Mouse (Mus musculus): ENCODE results near the gene Rbm3. TPM values are rescaled to one million over a fixed set of nuclear protein-coding genes. Genes with fewer than 3 reads are reported as not detected.
"Not testable (repeated sequence)": the region's sequence is repeated elsewhere in the genome, so short reads cannot be mapped to it uniquely, and the experiment has no call there.

The Rbm3 gene
- total RNA-seq, 2 experiments from 2014 or later = 86.0 to 124 TPM

DNA sequence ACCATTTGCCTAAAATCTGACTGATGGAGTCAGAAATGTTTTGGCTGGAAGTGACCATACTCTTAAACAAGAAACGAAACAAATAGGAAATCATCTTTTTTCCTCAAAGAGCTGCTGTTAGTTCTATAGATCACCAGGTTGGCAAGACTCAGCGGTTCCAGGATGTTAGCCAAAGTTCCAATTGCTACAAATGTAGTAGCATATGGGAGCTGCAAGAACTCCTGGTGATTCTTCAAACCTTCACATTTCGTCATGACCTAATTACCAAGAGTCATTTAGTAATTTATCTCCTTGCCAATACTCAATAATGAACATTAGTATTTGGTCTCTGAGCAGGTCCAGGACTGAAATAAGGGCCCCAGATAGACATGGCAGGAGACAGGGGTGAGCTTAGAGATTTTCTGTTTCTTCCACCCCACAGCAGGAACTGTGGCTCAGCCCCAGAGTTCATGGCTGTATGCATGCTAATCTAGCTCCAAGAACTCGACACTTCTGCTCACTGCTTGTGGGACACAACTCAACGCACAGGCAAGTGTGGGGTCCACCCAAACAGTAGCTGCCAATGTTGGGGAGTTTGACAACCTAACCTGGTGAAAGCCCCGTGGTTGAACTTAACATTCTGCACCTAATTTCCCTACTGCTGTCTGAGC is 21.7 kb downstream of the Rbm3 start:
- TF ChIP-seq CTCF (IDR thresholded peaks at IDR 0.05) = no peak
- no peak for DNase-seq (ENCODE audit: extremely low spot score in 1 of 2, low spot score in 2 of 2)
- intact Hi-C loops (cut with DNase I) = no loop called here
- Histone ChIP-seq H3K4me3 (no peak overlapping the region), H3K27ac (no peak overlapping the region)

DNA sequence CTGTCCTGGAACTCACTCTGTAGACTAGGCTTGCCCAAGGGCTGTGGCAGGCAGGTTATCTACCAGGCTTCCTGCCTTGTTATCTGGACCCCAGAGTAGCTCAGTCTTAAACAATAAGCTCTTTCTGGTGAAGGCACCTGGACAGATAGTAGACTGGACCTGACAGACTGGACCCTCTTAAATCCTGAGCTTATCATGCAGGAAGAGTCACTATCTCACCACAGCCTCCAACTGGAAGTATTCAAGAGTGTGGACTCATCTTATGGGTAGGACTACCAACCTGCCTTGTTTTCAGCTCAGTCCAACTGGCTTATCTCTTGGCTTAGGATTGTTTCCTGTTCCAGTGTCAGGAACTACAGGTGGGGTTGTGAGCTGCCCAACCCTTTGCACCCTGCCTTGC is 28.4 kb downstream of the Rbm3 start:
- no peak for TF ChIP-seq CTCF (IDR thresholded peaks at IDR 0.05)
- Histone ChIP-seq H3K4me3 (no peak overlapping the region), H3K27ac (no peak overlapping the region)
- no peak for DNase-seq (ENCODE audit: extremely low spot score in 1 of 2, low spot score in 2 of 2)
- intact Hi-C loops (cut with DNase I) = no loop called here

DNA sequence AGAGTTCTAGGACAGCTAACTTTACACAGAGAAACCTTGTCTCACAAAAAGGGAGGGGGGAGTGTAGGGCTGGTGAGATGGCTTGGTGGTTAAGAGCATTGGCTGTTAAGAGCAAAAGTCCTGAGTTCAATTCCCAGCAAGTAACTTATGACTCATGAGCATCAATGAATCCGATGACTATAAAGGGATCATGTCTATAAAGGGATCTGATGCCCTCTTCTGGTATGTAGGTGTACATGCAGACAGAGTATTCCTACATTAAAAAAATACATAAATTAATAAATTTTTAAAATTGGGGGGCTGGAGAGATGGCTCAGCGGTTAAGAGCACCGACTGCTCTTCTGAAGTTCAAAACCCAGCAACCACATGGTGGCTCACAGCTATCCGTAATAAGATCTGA is 30.4 kb downstream of the Rbm3 start:
- Histone ChIP-seq H3K27ac (no peak overlapping the region), H3K4me3 (no peak overlapping the region)
- DNase-seq (ENCODE audit: extremely low spot score in 1 of 2, low spot score in 2 of 2) = no peak
- TF ChIP-seq CTCF (IDR thresholded peaks at IDR 0.05) = peak; percentile 40
- intact Hi-C loops (cut with DNase I) = no loop called here

DNA sequence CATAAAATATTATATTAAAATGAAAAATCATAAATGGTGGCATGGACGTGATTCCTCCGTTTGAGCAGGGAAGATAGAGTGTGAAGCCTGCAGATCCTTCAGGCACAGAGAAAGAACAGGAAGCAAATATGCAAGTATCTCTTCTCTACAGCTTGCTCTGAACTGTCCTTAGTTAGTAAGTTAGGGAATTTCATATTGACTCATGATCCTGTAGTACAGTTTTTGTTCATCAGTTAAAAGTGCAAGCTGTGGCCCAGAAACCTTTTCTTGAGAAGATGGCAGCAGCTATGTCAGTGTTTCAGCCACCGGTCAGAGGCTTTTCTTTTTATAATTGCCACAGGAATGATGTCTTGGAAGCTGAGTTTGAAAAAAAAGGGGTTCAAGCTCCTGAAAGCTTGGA is 40.7 kb downstream of the Rbm3 start:
- DNase-seq (ENCODE audit: extremely low spot score in 1 of 2, low spot score in 2 of 2) = no peak
- intact Hi-C loops (cut with DNase I) = loop anchor here (10.0 kb wide), 1 partner anchor 190 kb away; the partner anchor contains the start of gene Pcsk1n
- no peak overlapping the region for H3K27ac ChIP-seq
- TF ChIP-seq CTCF (IDR thresholded peaks at IDR 0.05) = no peak
- no peak overlapping the region for H3K4me3 ChIP-seq

DNA sequence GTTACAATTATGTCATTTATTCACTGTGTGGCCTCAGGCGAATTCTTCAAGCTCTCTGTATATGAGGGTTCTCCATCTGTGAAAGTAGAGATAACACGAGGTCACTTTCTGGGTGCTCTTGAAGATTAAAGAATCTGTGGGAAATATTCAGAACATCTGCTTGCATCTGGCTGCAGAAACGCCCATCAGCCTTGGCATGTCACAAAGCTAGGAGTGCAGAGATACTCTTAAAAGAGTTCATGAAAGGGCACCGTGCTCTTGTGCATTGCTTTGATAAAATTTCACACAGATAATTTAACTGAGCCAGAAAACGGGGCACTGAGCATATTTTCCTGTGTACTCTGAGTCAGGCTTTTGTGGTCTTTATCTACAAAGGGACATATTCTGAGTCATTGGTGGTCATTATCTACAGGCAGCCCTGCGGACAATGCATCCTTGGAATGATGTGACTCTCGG is 43.4 kb downstream of the Rbm3 start:
- Histone ChIP-seq H3K4me3 (no peak overlapping the region), H3K27ac (no peak overlapping the region)
- DNase-seq (ENCODE audit: extremely low spot score in 1 of 2, low spot score in 2 of 2) = no peak
- intact Hi-C loops (cut with DNase I) = loop anchor here (10.0 kb wide), 1 partner anchor 187 kb away; the partner anchor contains the start of gene Pcsk1n
- TF ChIP-seq CTCF (IDR thresholded peaks at IDR 0.05) = no peak

DNA sequence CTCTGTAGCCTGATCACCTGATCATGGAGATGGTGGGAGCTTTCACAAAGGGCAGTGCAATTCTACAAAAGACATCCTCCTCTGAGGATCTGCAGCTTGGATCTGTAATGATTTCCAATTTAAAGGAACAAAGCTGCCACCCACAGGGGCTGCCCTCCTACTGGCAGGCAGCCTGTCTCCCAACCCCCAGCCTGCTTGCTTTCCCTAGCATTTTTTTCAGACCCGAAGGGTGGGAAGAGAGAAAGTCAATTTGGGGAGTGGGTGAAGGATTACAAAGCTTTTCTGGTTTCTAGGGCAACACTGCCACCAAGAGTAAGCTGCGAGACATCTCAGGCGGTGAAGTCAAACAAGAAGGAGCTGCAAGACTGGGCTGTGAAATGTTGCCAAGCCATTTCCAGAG is 44.7 kb downstream of the Rbm3 start:
- no peak overlapping the region for H3K4me3 ChIP-seq
- H3K27ac ChIP-seq = no peak overlapping the region
- peak; percentile 40 for TF ChIP-seq CTCF (IDR thresholded peaks at IDR 0.05)
- intact Hi-C loops (cut with DNase I) = loop anchor here (10.0 kb wide), 1 partner anchor 186 kb away; the partner anchor contains the start of gene Pcsk1n
- peak; percentile 27 to 63 for DNase-seq (ENCODE audit: extremely low spot score in 1 of 2, low spot score in 2 of 2)

DNA sequence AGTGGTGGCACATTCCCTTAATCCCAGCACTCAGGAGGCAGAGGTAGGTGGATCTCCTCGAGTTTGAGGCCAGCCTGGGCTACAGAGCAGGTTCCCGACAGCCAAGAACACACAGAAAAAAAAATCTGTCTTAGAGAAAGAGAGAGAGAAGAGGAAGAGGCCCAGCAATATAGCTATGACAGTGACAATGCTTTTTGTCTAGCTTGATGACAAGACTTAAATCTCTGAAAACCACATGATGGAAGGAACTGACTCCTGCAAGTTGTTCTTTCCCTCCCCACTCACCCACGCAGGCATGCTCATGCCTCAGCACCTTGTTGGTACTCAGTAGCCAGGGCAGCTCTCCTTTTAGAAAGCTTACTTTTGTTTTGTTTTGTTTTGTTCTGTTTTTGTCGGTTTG is 46.2 kb downstream of the Rbm3 start:
- Histone ChIP-seq H3K4me3 (no peak overlapping the region), H3K27ac (no peak overlapping the region)
- intact Hi-C loops (cut with DNase I) = no loop called here
- no peak for DNase-seq (ENCODE audit: extremely low spot score in 1 of 2, low spot score in 2 of 2)
- TF ChIP-seq CTCF (IDR thresholded peaks at IDR 0.05) = no peak

DNA sequence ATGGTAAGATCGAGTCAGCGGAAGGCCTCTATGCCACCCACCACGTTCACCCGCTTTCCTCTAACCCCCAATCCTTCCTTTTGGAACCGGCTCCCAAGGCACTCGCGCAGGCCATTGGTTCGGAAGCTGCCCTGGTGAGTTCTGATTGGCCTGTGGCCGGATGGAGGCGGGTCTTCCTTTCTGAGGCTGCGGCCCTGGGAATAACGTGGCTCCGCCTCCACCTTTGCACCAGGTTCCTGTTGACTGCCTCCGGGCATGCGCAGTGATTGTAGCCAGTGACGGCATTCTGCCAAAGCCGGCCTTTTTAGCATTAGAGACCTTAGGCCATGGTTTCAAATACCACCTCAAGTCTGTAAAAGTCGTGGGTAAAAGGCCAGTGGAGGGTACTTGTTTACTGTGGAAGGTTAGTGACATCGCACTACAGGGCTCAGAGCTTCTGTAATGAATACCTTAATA is 48.9 kb downstream of the Rbm3 start:
- peak overlapping the region; percentile 95 for H3K27ac ChIP-seq
- DNase-seq (ENCODE audit: extremely low spot score in 1 of 2, low spot score in 2 of 2) = peak; percentile 92 to 95
- peak overlapping the region; percentile 41 for H3K4me3 ChIP-seq
- intact Hi-C loops (cut with DNase I) = no loop called here
- no peak for TF ChIP-seq CTCF (IDR thresholded peaks at IDR 0.05)

DNA sequence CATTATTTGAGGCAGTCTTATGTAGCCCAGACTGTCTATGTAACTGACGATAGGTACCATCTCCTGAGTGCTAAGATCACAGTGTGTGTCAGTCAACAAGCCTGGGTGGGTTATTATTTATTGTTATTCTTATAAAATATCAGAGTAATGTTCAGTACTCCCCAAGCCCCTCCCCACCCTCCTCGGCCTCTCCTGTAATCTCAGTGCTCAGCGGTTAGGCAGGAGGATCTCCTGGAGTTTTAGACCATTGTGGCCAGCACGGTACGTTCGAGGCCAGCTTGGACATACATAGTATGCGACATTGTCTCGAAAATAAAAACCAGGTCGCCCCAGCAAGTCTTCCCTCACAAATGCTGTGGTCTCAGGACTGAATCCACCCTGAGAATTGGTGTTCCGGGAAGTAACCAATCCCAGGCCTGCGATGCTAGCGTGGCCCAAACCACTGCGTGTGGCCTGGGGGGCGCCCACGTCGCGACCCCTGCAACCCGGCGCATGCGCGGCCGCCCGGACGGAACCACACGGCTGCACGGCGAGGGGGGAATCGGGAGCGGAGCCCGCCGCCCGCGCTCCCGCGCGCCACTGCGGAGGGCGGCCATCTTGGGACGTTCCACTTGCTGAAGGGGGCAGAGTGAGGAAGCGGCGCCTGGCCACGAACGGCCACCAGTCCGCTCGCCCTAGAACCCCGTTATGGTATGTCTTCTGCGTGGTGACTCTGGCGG is 49.5 kb downstream of the Rbm3 start:
- intact Hi-C loops (cut with DNase I) = not testable (repeated sequence)
- peak; percentile 76 to 90 for DNase-seq (ENCODE audit: extremely low spot score in 1 of 2, low spot score in 2 of 2)
- Histone ChIP-seq H3K27ac (peak overlapping the region; percentile 95), H3K4me3 (peak overlapping the region; percentile 39)

DNA sequence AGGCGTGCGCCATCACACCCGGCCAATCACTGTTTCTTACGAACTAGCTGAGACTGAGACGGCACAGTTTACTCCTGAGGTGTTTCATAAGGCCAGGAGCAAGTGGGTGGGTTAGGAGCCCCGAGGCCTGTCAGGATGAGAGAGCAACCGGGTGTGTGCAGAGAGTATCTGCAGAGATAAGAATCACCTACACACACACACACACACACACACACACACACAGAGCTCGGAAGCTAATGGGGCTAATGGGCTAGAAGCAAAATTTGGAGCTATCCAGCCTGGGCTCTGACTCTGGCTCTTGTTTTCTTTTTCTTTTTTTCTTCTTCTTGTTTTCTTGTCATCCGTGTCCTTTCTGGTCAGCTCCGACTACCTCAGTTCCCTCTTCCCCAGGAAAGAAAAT is 50.1 kb downstream of the Rbm3 start:
- Histone ChIP-seq H3K4me3 (peak overlapping the region; percentile 39; the same call in 1 of the 2 replicates), H3K27ac (peak overlapping the region; percentile 55; the same call in 1 of the 2 replicates)
- DNase-seq (ENCODE audit: extremely low spot score in 1 of 2, low spot score in 2 of 2) = no peak
- TF ChIP-seq CTCF (IDR thresholded peaks at IDR 0.05) = no peak
- intact Hi-C loops (cut with DNase I) = no loop called here

DNA sequence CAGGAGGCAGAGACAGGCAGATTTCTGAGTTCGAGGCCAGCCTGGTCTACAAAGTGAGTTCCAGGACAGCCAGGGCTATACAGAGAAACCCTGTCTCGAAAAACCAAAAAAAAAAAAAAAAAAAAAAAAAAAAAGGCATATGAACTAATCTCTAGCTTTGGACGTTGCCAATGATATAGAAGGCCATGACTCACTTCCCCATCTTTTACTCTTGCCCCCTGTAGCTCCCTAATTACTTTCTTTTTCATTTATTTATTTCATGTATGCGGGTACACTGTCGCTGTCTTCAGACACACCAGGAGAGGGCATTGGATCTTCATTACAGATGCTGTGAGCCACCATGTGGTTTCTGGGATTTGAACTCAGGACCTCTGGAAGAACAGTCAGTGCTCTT is 54.7 kb downstream of the Rbm3 start:
- H3K4me3 ChIP-seq; H3K27ac ChIP-seq; intact Hi-C loops (cut with DNase I); DNase-seq (ENCODE audit: extremely low spot score in 1 of 2, low spot score in 2 of 2): not testable (repeated sequence)

DNA sequence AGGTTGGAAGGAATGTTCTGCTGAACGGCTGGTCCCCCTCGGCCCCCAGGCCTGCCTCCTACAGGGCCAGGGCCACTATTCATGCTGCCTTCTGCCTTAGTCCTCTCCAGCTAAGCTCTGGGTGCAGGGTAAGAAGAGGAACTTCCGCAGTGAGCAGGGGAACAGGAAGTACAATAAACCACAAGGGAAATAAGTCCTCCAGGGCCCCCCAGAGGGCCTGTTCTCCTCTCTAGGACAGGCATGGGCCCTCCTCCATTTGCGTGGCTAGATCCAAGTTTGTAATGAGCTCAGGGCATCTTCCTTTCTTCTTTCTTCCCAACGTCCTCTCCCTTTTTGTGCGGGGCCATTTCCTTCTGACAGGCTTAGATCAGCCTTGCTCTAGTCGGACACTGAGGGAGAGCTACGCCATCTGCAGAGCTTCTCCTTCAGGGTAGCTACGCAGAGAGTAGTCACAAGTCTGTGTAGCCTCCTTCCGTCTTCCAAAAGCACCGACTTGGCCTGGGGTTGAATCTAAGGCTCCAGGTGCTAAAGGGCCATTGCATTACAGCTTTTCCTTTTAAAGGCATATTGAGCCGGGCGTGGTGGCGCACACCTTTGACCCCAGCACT is 55.2 kb downstream of the Rbm3 start, which contains the start of gene Was:
Gene Was, minus strand, starts transcription at position 153 of the 608 bp plus-strand sequence.
- DNase-seq (ENCODE audit: extremely low spot score in 1 of 2, low spot score in 2 of 2) = no peak
- TF ChIP-seq CTCF (IDR thresholded peaks at IDR 0.05) = no peak
- Histone ChIP-seq H3K4me3 (no peak within 1 kb of the TSS), H3K27ac (no peak within 1 kb of the TSS)
- intact Hi-C loops (cut with DNase I) = no loop called here

Data from left cerebral cortex, adult 2 months (tissue).